Mouse (Mus musculus) MEL-GATA-1-ER (cell line): ENCODE measurements around the gene Marveld3.

Source experiments
- DNase-seq: peaks from one replicate; pipeline ENCODE4 v3.0.0-alpha.2; 2012; ENCODE audit warnings: low read depth; ENCODE audit errors: extremely low read depth

Gene Marveld3

DNA sequence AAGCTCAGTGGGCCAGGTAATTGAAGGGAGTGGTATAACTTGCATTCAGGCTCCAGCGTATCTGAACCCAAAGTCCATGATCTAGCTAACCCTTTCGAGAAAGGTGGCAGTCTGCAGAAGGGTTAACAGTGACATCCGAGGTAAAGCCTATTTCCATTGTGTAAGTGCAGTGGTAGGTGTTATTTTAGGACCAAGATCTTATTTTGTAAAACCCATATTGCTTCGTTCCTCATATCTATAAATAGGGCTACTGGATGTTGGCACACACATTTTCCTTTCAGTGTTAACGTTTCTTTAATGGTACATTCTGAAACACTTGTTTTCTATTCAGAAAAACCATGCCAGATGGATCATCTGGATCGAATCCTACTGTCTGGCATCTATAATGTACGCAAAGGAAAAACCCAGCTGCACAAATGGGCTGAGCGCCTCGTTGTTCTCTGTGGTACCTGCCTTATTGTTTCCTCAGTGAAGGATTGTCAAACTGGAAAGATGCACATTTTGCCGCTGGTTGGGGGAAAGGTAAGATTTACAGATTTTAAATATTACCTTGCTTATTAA lies 58.0 kb downstream of the Marveld3 start:
- DNase-seq: no peak

GRCm38 (mm10) chr8:109902379-109902778 lies 59.6 kb downstream of the Marveld3 start:
- DNase-seq: no peak
